Mouse (Mus musculus) spleen, adult 2 months (tissue): ENCODE results near the gene BC030870. TPM values are rescaled to one million over a fixed set of nuclear protein-coding genes. Genes with fewer than 3 reads are reported as not detected.

Experiments
- DNase-seq, 2 experiments: peaks; one replicate each; pipeline versions ENCODE4 v3.0.0 to v3.0.0-alpha.2; 2012 to 2021; ENCODE audit warnings: low spot score in 2 of 2, low read depth in 1 of 2
- H3K27ac ChIP-seq: fragments of 200-500 bp; 2 replicates; pipeline ENCODE4 v1.5.1; 2012; ENCODE audit warnings: low read length, inconsistent platforms; ENCODE audit not compliant: insufficient read depth
- H3K27me3 ChIP-seq: fragments of 200-500 bp; 2 replicates; pipeline ENCODE4 v1.6.1; 2012; ENCODE audit warnings: mild to moderate bottlenecking, moderate library complexity, low read length, inconsistent platforms; ENCODE audit not compliant: control insufficient read depth, insufficient read depth
- H3K36me3 ChIP-seq: fragments of 200-500 bp; 2 replicates; pipeline ENCODE4 v1.6.1; 2012; ENCODE audit warnings: mild to moderate bottlenecking, low read length, inconsistent platforms; ENCODE audit not compliant: control insufficient read depth, insufficient read depth
- H3K4me1 ChIP-seq: fragments of 200-500 bp; 2 replicates; pipeline ENCODE4 v1.6.1; 2011; ENCODE audit warnings: inconsistent platforms; ENCODE audit not compliant: control insufficient read depth, insufficient read depth, insufficient read length
- H3K4me3 ChIP-seq: fragments of 200-500 bp; 2 replicates; pipeline ENCODE4 v1.5.1; 2011; ENCODE audit warnings: mild to moderate bottlenecking, inconsistent platforms; ENCODE audit not compliant: insufficient read depth, insufficient read length; ENCODE audit errors: extremely low read depth
- CTCF ChIP-seq: fragments of 200-500 bp; IDR thresholded peaks from 2 replicates; pipeline ENCODE4 v1.5.1; 2011; ENCODE audit warnings: mild to moderate bottlenecking, inconsistent platforms; ENCODE audit not compliant: insufficient read depth, insufficient read length, insufficient replicate concordance; ENCODE audit errors: extremely low read depth
- POLR2A ChIP-seq: fragments of 200-500 bp; IDR thresholded peaks from 2 replicates; pipeline ENCODE4 v1.6.1; 2011; ENCODE audit warnings: low read depth, low read length, inconsistent platforms
- WGBS: fragments of 180-500 bp; shearing (Covaris S2); methylation state at CpG from one replicate; pipeline ENCODE4 v1.1.7; 2018; 5-methylcytosine and 5-hydroxymethylcytosine counted together
- polyA plus RNA-seq: library from polyadenylated mRNA; depleted of rRNA; stranded (reverse); fragments of >200 nt; gene quantifications from 2 replicates; pipeline ENCODE4 v1.2.3, GENCODE M21; 2012; rRNA removed

Gene BC030870
- polyA plus RNA-seq, 1 experiment: not detected

- no peak for DNase-seq
- Histone ChIP-seq H3K27ac (no peak overlapping the region), H3K4me1 (no peaks in the 10 kb centered on the region), H3K27me3 (no peaks in the 10 kb centered on the region), H3K36me3 (no peaks in the 10 kb centered on the region), H3K4me3 (no peak overlapping the region)
- 83% methylated on average over 4 of the region's 4 CpGs for WGBS
- no peak for TF ChIP-seq POLR2A
- no peak for TF ChIP-seq CTCF
Observed at GRCm38 (mm10) chr8:65062195-65062594, 67.2 kb downstream of the BC030870 start.

- 86% methylated on average over 4 of the region's 4 CpGs for WGBS
- H3K36me3 ChIP-seq: no peaks in the 10 kb centered on the region
- H3K4me3 ChIP-seq: no peak overlapping the region
- no peak for TF ChIP-seq CTCF
- TF ChIP-seq POLR2A: no peak
- H3K27ac ChIP-seq: no peak overlapping the region
- no peaks in the 10 kb centered on the region for H3K27me3 ChIP-seq
- no peak for DNase-seq
- no peaks in the 10 kb centered on the region for H3K4me1 ChIP-seq
Observed at GRCm38 (mm10) chr8:65056722-65057121, 72.6 kb downstream of the BC030870 start.

- DNase-seq: no peak
Observed at GRCm38 (mm10) chr8:65053968-65054367, 75.4 kb downstream of the BC030870 start.

GRCm38 (mm10) chr8:65053554-65053953 is 75.8 kb downstream of the BC030870 start:
- Histone ChIP-seq H3K4me1 (no peaks in the 10 kb centered on the region), H3K36me3 (no peaks in the 10 kb centered on the region), H3K4me3 (no peak overlapping the region), H3K27ac (no peak overlapping the region), H3K27me3 (no peaks in the 10 kb centered on the region)
- TF ChIP-seq POLR2A (no peak), CTCF (no peak)
- DNase-seq: no peak
- WGBS: 87% methylated on average over 3 of the region's 3 CpGs

More at GRCm38 (mm10) chr8:65053968-65054367, 75.4 kb downstream of the BC030870 start:
- no peaks in the 10 kb centered on the region for H3K27me3 ChIP-seq
- no peak overlapping the region for H3K4me3 ChIP-seq
- TF ChIP-seq POLR2A: no peak
- TF ChIP-seq CTCF: no peak
- H3K36me3 ChIP-seq: no peaks in the 10 kb centered on the region
- WGBS: 81% methylated on average over 5 of the region's 5 CpGs
- H3K27ac ChIP-seq: no peak overlapping the region
- no peaks in the 10 kb centered on the region for H3K4me1 ChIP-seq

- Histone ChIP-seq H3K4me3 (no peak overlapping the region), H3K36me3 (no peaks in the 10 kb centered on the region), H3K27ac (no peak overlapping the region), H3K4me1 (no peaks in the 10 kb centered on the region), H3K27me3 (no peaks in the 10 kb centered on the region)
- no peak for DNase-seq
- TF ChIP-seq POLR2A (no peak), CTCF (no peak)
- 83% methylated on average over 4 of the region's 4 CpGs for WGBS
Observed at GRCm38 (mm10) chr8:65047801-65048200, 81.6 kb downstream of the BC030870 start.

- H3K36me3 ChIP-seq: no peaks in the 10 kb centered on the region
- no peak overlapping the region for H3K27ac ChIP-seq
- no peaks in the 10 kb centered on the region for H3K27me3 ChIP-seq
- no peak for TF ChIP-seq CTCF
- no peak for TF ChIP-seq POLR2A
- no peak overlapping the region for H3K4me3 ChIP-seq
- 91% methylated on average over 4 of the region's 4 CpGs for WGBS
- no peaks in the 10 kb centered on the region for H3K4me1 ChIP-seq
- no peak for DNase-seq
Observed at GRCm38 (mm10) chr8:65047193-65047592, 82.2 kb downstream of the BC030870 start.

GRCm38 (mm10) chr8:65046565-65046964 is 82.8 kb downstream of the BC030870 start:
- Histone ChIP-seq H3K4me1 (no peaks in the 10 kb centered on the region), H3K36me3 (no peaks in the 10 kb centered on the region), H3K27ac (no peak overlapping the region), H3K4me3 (no peak overlapping the region), H3K27me3 (no peaks in the 10 kb centered on the region)
- no peak for DNase-seq
- 73% methylated on average over 5 of the region's 5 CpGs for WGBS
- TF ChIP-seq CTCF: no peak
- TF ChIP-seq POLR2A: no peak

- Histone ChIP-seq H3K4me1 (no peaks in the 10 kb centered on the region), H3K27me3 (no peaks in the 10 kb centered on the region), H3K27ac (no peak within 1 kb of the TSS), H3K36me3 (no peaks in the 10 kb centered on the region), H3K4me3 (no peak within 1 kb of the TSS)
- no peak for DNase-seq
- WGBS: 9% methylated on average over 8 of the region's 8 CpGs
- TF ChIP-seq POLR2A (no peak), CTCF (no peak)
Observed at GRCm38 (mm10) chr8:65037117-65037533, 92.2 kb downstream of the BC030870 start, which contains the start of gene Apela. Gene Apela, minus strand, starts transcription at chr8:65037336.

Other genes starting within 250 kb of the BC030870 start
- 40.0 and 51.9 TPM in 2 replicates for gene Tmem192, start 182.4 kb downstream of the BC030870 start, polyA plus RNA-seq
- not detected in 2 replicates for gene Trim75, start 141.7 kb downstream of the BC030870 start, polyA plus RNA-seq
- gene Trim61, start 111.0 kb downstream of the BC030870 start, polyA plus RNA-seq: not detected in 2 replicates
- gene Trim60, start 111.0 kb downstream of the BC030870 start, polyA plus RNA-seq: not detected in 2 replicates
- not detected in 2 replicates for gene Apela, start 92.2 kb downstream of the BC030870 start, polyA plus RNA-seq
- gene Gm10663, start 54.5 kb downstream of the BC030870 start, polyA plus RNA-seq: not detected in 2 replicates